Mouse (Mus musculus) gastrocnemius, postnatal 4 days (tissue): ENCODE measurements around the gene Cdh8. TPM values are rescaled to one million over a fixed set of nuclear protein-coding genes. Genes with fewer than 3 reads are reported as not detected.
"Not testable (repeated sequence)": the region's sequence is repeated elsewhere in the genome, so short reads cannot be mapped to it uniquely, and the experiment has no call there.

ENCODE experiments used
- DNase-seq, 2 experiments: peaks; one replicate each; pipeline ENCODE4 v3.0.0; 2021 to 2022; ENCODE audit warnings: low spot score in 2 of 2, mixed read lengths in 2 of 2
- total RNA-seq, 2 experiments: library from RNA; stranded (reverse); gene quantifications; 2 replicates each; pipeline ENCODE4 v1.2.3; 2021

Gene Cdh8
- total RNA-seq, 2 experiments from 2014 or later = 0.29 to 0.39 TPM

- no peak for DNase-seq
Measured at GRCm38 (mm10) chr8:99285103-99285502, 131.2 kb downstream of the Cdh8 start.

- no peak for DNase-seq
Measured at GRCm38 (mm10) chr8:99280375-99280774, 135.9 kb downstream of the Cdh8 start.

GRCm38 (mm10) chr8:99267133-99267532 lies 149.1 kb downstream of the Cdh8 start:
- DNase-seq = no peak

- DNase-seq = no peak
Measured at GRCm38 (mm10) chr8:99234372-99234771, 181.9 kb downstream of the Cdh8 start.

GRCm38 (mm10) chr8:99223697-99224096 lies 192.6 kb downstream of the Cdh8 start:
- no peak for DNase-seq

GRCm38 (mm10) chr8:99205194-99205593 lies 211.1 kb downstream of the Cdh8 start:
- no peak for DNase-seq

GRCm38 (mm10) chr8:99190643-99191042 lies 225.6 kb downstream of the Cdh8 start:
- DNase-seq = no peak

GRCm38 (mm10) chr8:99186879-99187278 lies 229.4 kb downstream of the Cdh8 start:
- DNase-seq = no peak

GRCm38 (mm10) chr8:99184186-99184585 lies 232.1 kb downstream of the Cdh8 start:
- no peak for DNase-seq

- no peak for DNase-seq
Measured at GRCm38 (mm10) chr8:99166966-99167365, 249.3 kb downstream of the Cdh8 start.

GRCm38 (mm10) chr8:99161633-99162032 lies 254.6 kb downstream of the Cdh8 start:
- DNase-seq = no peak

- no peak for DNase-seq
Measured at GRCm38 (mm10) chr8:99145436-99145835, 270.8 kb downstream of the Cdh8 start.

- not testable (repeated sequence) for DNase-seq
Measured at GRCm38 (mm10) chr8:99144761-99145160, 271.5 kb downstream of the Cdh8 start.

GRCm38 (mm10) chr8:99098453-99098852 lies 317.8 kb downstream of the Cdh8 start:
- DNase-seq = no peak

GRCm38 (mm10) chr8:99051344-99051743 lies 364.9 kb downstream of the Cdh8 start:
- no peak for DNase-seq

- no peak for DNase-seq
Measured at GRCm38 (mm10) chr8:99048664-99049363, 367.5 kb downstream of the Cdh8 start.

- no peak for DNase-seq
Measured at GRCm38 (mm10) chr8:99040423-99040822, 375.8 kb downstream of the Cdh8 start.

GRCm38 (mm10) chr8:99031060-99031459 lies 385.2 kb downstream of the Cdh8 start:
- no peak for DNase-seq
